Comparison of ENCODE assay signal across 8 mouse cellular contexts in the genomic region with DNA sequence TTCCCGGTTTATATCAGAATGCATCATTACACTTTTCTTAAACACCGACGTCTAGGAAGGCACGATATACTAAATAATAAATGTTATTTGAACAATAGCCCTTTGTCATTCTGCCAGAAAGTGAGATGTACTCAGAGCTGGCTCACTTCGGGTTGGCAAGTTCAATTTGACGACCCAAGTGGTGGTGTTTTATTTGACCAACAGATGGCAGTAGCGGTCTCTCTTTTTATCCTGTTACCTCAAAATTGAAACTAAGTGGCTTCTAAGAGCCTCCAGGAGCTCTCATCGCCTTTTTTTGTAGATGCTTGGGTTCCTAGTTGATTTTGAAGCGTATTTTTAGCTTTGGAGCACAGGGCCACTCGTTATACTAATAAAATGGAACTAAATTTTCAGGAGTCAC.
DNase-seq lines count a peak whose midpoint lies in the region; ATAC-seq and TF ChIP-seq lines count a peak whose summit lies in the region.

No protein-coding gene starts in this region.

- H3K4me3 ChIP-seq in hindbrain, embryonic 10.5 days: no peak overlapping the region
- no peak overlapping the region for H3K4me3 ChIP-seq in hindbrain, embryonic 13.5 days
- H3K4me3 ChIP-seq in embryonic facial prominence, embryonic 14.5 days (ENCODE audit: low read depth, low read length): no peak overlapping the region
- H3K4me3 ChIP-seq in heart, embryonic 15.5 days: no peak overlapping the region
- H3K4me3 ChIP-seq in lung, postnatal 0 days (ENCODE audit: low read depth, low read length): no peak overlapping the region

- no peaks in the 10 kb centered on the region for H3K9me3 ChIP-seq in hindbrain, embryonic 10.5 days
- H3K9me3 ChIP-seq in hindbrain, embryonic 13.5 days: no peaks in the 10 kb centered on the region
- no peaks in the 10 kb centered on the region for H3K9me3 ChIP-seq in embryonic facial prominence, embryonic 14.5 days (ENCODE audit: control insufficient read depth, low read length)
- no peaks in the 10 kb centered on the region for H3K9me3 ChIP-seq in heart, embryonic 15.5 days (replicated peaks)
- H3K9me3 ChIP-seq in lung, postnatal 0 days (ENCODE audit: low read length): no peaks in the 10 kb centered on the region

- peak; percentile 40 for DNase-seq in hindbrain, embryonic 10.5 days (ENCODE audit: low spot score)
- DNase-seq in adrenal gland, postnatal 36 days: peak; percentile 9 to 51
- DNase-seq in embryonic facial prominence, embryonic 14.5 days (ENCODE audit: low spot score): peak; percentile 82
- peak; percentile 25 to 73 for DNase-seq in layer of hippocampus, adult 8-10 months (ENCODE audit: low spot score in 2 of 2)
- peak; percentile 84 for DNase-seq in lung, postnatal 0 days (ENCODE audit: low spot score)
- DNase-seq in retina, postnatal 1 day: peak; percentile 83

- peak; percentile 69 for TF ChIP-seq CTCF in lung, postnatal 0 days (IDR thresholded peaks at IDR 0.05)

- no peak overlapping the region for H3K4me2 ChIP-seq in hindbrain, embryonic 13.5 days
- H3K4me2 ChIP-seq in embryonic facial prominence, embryonic 14.5 days (ENCODE audit: low read depth, low read length): no peak overlapping the region
- H3K4me2 ChIP-seq in heart, embryonic 15.5 days: peak overlapping the region; percentile 32
- no peak overlapping the region for H3K4me2 ChIP-seq in lung, postnatal 0 days (replicated peaks; ENCODE audit: low read depth, low read length)

- no peaks in the 10 kb centered on the region for H3K4me1 ChIP-seq in hindbrain, embryonic 10.5 days (replicated peaks)
- H3K4me1 ChIP-seq in hindbrain, embryonic 13.5 days (replicated peaks): no peaks in the 10 kb centered on the region
- no peaks in the 10 kb centered on the region for H3K4me1 ChIP-seq in embryonic facial prominence, embryonic 14.5 days (ENCODE audit: control insufficient read depth, insufficient read depth, low read length)
- H3K4me1 ChIP-seq in heart, embryonic 15.5 days (replicated peaks): no peaks in the 10 kb centered on the region
- no peaks in the 10 kb centered on the region for H3K4me1 ChIP-seq in lung, postnatal 0 days (ENCODE audit: insufficient read depth, low read depth, low read length)

- H3K27ac ChIP-seq in hindbrain, embryonic 10.5 days: no peak overlapping the region
- H3K27ac ChIP-seq in hindbrain, embryonic 13.5 days: no peak overlapping the region
- H3K27ac ChIP-seq in embryonic facial prominence, embryonic 14.5 days (replicated peaks; ENCODE audit: low read depth, low read length): no peak overlapping the region
- no peak overlapping the region for H3K27ac ChIP-seq in heart, embryonic 15.5 days
- H3K27ac ChIP-seq in lung, postnatal 0 days (ENCODE audit: low read length): no peak overlapping the region

- TF ChIP-seq EP300 in lung, postnatal 0 days (IDR thresholded peaks at IDR 0.05): no peak

- no peaks in the 10 kb centered on the region for H3K36me3 ChIP-seq in hindbrain, embryonic 10.5 days
- H3K36me3 ChIP-seq in hindbrain, embryonic 13.5 days: no peaks in the 10 kb centered on the region
- no peaks in the 10 kb centered on the region for H3K36me3 ChIP-seq in embryonic facial prominence, embryonic 14.5 days (ENCODE audit: control insufficient read depth, insufficient read depth, low read length)
- H3K36me3 ChIP-seq in heart, embryonic 15.5 days: no peaks in the 10 kb centered on the region
- H3K36me3 ChIP-seq in lung, postnatal 0 days (ENCODE audit: insufficient read depth, low read length): no peaks in the 10 kb centered on the region

- no peak overlapping the region for H3K9ac ChIP-seq in hindbrain, embryonic 13.5 days
- H3K9ac ChIP-seq in embryonic facial prominence, embryonic 14.5 days (ENCODE audit: low read depth, low read length): no peak overlapping the region
- H3K9ac ChIP-seq in heart, embryonic 15.5 days: no peak overlapping the region
- no peak overlapping the region for H3K9ac ChIP-seq in lung, postnatal 0 days (replicated peaks; ENCODE audit: low read depth)

- H3K27me3 ChIP-seq in hindbrain, embryonic 10.5 days (ENCODE audit: insufficient read depth, poor library complexity, severe bottlenecking): no peaks in the 10 kb centered on the region
- no peaks in the 10 kb centered on the region for H3K27me3 ChIP-seq in hindbrain, embryonic 13.5 days
- no peaks in the 10 kb centered on the region for H3K27me3 ChIP-seq in embryonic facial prominence, embryonic 14.5 days (replicated peaks; ENCODE audit: control insufficient read depth, insufficient read depth, low read length)
- H3K27me3 ChIP-seq in heart, embryonic 15.5 days: no peaks in the 10 kb centered on the region
- no peaks in the 10 kb centered on the region for H3K27me3 ChIP-seq in lung, postnatal 0 days (replicated peaks; ENCODE audit: insufficient read depth, low read length)

- ATAC-seq in hindbrain, embryonic 13.5 days (ENCODE audit: low FRiP score): no peak
- no peak for ATAC-seq in embryonic facial prominence, embryonic 14.5 days (ENCODE audit: low read depth)
- no peak for ATAC-seq in heart, embryonic 15.5 days (replicated peaks; ENCODE audit: insufficient number of reproducible peaks, insufficient read depth, low FRiP score, low read depth)
- peak; percentile 40; the same call in 1 of the 2 replicates for ATAC-seq in lung, postnatal 0 days

- WGBS in hindbrain, embryonic 10.5 days: 12% methylated on average over 10 of the region's 10 CpGs
- 16% methylated on average over 10 of the region's 10 CpGs for WGBS in hindbrain, embryonic 13.5 days
- WGBS in embryonic facial prominence, embryonic 14.5 days: 9% methylated on average over 10 of the region's 10 CpGs
- WGBS in heart, embryonic 15.5 days: 8% methylated on average over 10 of the region's 10 CpGs
- 4% methylated on average over 10 of the region's 10 CpGs for WGBS in lung, postnatal 0 days

Comparison
In these comparisons a context has a peak if more than half of its experiments do, and no peak if none do; other contexts are left out.
1. DNase-seq: peak in every context shown above with its lines; median percentile 84 in lung, postnatal 0 days; 83 in retina, postnatal 1 day; 82 in embryonic facial prominence, embryonic 14.5 days; 49 in layer of hippocampus, adult 8-10 months; 40 in hindbrain, embryonic 10.5 days; 30 in adrenal gland, postnatal 36 days.